Mouse (Mus musculus) bone marrow, adult 2 months (tissue): ENCODE data around the gene Tmem44.

Experiments used
- CTCF ChIP-seq: fragments of 200-500 bp; IDR thresholded peaks from 2 replicates; pipeline ENCODE4 v1.5.1; 2011; ENCODE audit warnings: low read length, control low read depth; ENCODE audit not compliant: control insufficient read depth, insufficient read depth
- POLR2A ChIP-seq: fragments of 200-500 bp; IDR thresholded peaks from 2 replicates; pipeline ENCODE4 v1.6.1; 2011; ENCODE audit warnings: low read depth, mild to moderate bottlenecking, control low read depth, low read length, borderline replicate concordance; ENCODE audit not compliant: control insufficient read depth

GRCm38 (mm10) chr16:30490791-30491190 lies 59.9 kb downstream of the Tmem44 start:
- TF ChIP-seq CTCF (no peak), POLR2A (no peak)
